Mouse (Mus musculus): ENCODE data around the gene Btbd35f23.
"Not testable (repeated sequence)": the region's sequence is repeated elsewhere in the genome, so short reads cannot be mapped to it uniquely, and the experiment has no call there.

The Btbd35f23 gene

GRCm38 (mm10) chrX:3076575-3076974 is at the start of gene Btbd35f23:
Gene Btbd35f23 (plus strand): TSS chrX:3076875.
- not testable (repeated sequence) for DNase-seq

Data from kidney, postnatal 4 days (tissue).